Mouse (Mus musculus): ENCODE results near the gene Matn3.
"Not testable (repeated sequence)": the region's sequence is repeated elsewhere in the genome, so short reads cannot be mapped to it uniquely, and the experiment has no call there.

Gene Matn3

DNA sequence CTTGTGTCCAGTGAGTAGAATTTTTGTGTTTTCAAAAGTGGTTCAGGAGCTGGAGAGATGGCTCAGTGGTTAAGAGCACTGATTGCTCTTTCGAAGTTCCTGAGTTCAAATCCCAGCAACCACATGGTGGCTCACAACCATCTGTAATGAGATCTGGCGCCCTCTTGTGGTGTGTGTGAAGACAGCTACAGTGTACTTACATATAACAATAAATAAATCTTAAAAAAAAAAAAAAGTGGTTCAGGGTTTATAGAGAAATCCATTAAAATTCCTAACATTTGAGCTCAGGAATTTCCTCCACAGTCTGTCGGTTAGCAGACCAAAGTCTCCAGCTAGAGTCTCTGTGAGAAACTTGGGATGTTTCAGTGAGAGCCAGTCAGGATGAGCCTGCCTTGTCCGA lies 11.5 kb upstream of the Matn3 start:
- DNase-seq: not testable (repeated sequence)

- DNase-seq: no peak
Observed at GRCm38 (mm10) chr12:8939490-8939889, 8.2 kb upstream of the Matn3 start.

DNA sequence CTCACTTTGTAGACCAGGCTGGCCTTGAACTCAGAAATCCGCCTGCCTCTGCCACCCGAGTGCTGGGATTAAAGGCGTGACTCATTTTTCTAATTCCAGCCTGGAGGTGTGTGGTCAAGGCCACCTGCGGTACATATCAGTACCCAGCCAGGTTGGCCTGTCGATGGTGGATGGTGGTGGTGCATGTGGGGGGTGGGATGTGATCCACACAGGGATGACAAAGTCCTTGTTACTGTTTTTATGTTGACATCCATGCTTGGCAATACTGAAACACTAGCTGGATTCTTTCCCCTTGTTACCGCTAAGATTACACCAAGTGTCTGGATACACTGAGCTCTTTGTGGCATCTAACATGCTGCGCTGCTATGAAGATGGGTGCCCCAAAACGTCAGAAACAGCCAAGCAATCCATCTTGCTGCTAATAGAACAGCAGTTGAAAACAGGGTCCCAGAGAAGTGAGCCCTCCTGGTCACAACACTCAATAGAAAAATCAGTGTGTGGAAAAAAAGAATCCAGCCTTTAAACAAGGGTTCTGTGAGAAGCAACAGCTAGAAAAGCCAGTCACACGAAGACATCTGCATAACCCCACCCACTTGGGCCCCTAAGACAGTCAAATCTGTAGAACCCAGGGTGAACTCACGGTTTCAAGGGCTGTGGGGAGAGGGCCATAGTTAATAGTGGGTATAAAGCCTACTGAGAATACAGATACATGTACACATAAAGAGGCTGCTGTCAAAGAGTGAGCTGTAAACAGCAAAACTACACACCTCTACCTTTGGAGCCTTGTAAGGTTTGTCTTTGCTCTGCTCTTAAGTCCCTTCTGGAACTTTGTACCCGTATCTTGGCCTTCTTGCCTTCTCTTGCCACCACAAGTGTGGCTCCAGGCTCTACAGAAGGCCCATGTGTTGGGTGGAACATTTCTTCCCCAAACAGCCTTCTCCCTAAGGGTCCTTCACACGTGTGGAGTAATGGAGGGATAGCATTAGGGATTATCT lies 7.4 kb upstream of the Matn3 start:
- no peak for DNase-seq

DNA sequence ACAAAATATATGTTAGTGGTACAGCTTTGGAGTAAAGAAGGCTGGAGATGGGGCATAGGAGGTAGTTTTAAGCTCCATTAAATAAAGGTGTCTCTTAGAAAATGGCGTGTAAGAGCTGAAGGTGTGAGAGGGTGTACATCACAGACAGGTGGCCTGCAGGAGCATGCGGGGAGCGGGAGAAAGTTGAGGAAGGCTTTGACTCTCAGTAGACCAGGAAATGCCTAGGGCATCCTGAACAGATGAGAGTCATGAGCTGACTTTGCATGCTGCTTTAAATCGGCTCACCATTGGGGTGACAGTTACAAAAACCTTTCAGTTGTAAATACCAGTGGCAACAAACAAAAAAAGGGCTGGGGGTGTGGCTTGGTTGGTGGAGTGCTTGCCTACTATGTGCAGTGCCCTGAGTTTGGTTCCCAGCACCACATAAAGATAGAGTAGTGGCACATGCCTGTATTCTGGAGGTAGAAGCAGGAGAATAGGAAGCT lies 6.6 kb upstream of the Matn3 start:
- DNase-seq: no peak

- no peak for DNase-seq
Observed at GRCm38 (mm10) chr12:8941699-8942392, 5.9 kb upstream of the Matn3 start.

GRCm38 (mm10) chr12:8947163-8947562 lies 566 bp upstream of the Matn3 start:
- no peak for DNase-seq

- DNase-seq: no peak
Observed at GRCm38 (mm10) chr12:8953136-8953535, 5.4 kb downstream of the Matn3 start.

DNA sequence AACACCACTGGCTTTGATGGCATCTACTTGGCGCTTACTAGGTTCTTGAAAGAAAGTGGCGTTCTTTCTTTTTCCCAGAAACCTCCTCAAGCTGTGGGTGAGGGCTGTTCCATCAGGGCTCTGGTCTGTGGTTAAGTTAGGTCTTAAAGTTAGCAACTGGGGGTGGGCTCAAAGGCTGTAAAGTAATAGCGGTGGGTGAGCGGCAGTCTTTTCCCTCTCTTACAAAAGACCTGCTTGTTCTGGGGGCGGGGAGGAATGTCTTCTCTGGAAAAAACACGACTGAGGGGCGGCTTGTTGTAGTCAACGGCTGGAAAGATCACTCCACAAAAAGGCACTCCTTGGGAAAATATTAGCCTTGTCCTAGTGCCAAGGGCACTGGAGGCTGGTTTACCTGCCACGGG lies 6.4 kb downstream of the Matn3 start:
- DNase-seq: no peak

DNA sequence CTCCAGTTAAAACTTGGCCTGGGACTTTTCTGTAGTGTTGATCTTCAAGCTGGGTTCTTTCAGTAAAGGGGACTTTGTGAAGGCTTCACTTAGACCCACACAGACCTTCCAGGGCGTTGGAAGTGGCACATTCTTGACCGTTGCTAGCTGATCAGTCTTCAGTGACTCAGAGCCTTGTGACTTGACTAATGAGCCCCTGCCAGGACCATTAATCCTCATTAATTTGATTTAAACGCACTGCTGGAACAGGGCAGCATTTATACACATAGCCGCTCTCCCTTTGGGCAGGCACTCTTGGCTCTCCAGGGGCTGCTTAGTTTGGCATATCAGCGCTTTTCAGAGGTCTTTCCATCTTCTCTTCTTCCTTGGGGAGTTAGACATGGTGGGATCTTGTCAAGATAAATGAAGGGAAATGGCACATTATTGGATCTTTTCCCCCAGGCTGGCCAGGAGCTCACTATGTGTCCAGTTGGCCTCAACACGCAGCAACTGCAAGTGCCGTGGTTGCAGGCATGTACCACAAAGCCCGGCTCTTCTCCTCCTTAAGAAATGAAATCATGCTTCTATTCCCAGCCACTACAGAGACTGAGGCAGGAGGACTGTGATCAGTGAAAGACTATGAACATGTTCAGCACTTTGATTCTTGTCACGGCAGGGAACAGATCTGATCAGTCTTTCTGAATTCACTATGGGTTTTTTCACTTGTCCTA lies 14.0 kb downstream of the Matn3 start:
- peak; percentile 32 for DNase-seq

DNA sequence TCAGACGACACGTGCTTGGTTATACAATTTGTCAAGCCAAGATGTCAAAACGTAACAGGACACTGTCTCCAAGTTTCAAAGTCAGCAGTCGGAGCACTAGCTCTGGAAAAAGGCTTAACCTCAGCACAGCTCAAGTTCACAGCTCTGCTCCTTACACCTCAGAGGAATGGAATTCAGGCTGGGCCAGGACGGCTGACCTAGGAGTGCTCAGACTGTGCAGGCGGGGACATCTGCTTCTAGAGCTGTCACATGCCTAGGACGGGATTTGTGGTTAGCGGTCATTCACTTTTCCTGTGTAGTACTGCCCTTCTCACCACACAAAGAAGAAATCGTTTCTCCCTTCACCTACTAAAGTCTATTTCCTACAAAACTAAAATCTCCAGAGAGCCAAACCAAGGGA lies 22.1 kb downstream of the Matn3 start:
- peak; percentile 61 for DNase-seq

DNA sequence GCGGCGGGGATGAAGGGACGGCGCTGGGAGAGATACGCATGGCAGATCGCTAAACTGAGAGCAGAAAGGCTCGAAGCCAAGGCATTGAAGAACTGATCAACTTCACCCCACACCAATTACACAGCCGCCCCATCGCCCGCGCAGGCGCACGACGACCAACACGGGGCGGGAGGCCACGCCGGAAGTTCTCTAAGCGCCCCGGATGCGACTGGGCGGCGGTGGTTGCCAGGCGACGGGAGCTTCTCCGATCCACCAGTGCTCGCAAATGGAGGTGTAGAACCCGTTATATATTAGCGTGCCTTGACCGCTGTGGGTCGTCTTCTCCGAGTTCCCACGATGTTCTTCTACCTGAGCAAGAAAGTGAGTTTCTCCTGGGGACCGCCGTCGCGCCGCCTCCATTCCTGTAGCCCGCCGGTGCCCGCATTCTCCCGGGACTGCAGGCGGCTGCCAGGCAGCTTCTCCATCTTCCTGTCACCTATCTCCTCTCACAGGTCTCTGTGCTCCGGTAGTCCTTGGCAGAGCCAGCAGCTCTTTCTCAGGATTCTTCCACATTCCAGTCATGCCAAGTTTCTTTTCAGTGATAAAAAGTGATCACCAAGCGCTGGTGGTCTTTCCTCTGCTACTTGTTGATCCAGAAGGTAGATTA lies 26.2 kb downstream of the Matn3 start, which contains the start of gene Wdr35:
Gene Wdr35, plus strand, starts transcription at position 73 of the 646 bp plus-strand sequence.
- DNase-seq: peak; percentile 89

DNA sequence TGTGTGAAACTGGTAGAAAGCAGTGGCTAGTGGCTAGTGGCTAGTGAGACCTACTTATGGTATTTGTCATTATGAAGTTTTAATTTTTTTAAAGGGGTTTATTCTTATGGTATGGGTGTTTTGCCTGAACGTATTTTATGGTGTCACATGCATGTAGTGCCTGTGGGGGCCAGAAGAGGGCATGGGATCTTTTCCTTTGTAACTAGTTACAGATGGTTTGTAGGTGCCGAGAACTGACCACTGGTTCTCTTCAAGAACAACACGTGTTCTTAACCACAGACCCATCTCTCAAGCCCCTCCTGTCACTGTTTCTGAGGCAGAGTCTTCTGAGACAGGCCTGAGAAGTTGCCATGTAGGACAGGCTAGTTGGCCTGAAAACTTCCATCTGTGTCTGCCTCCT lies 27.3 kb downstream of the Matn3 start:
- DNase-seq: no peak

DNA sequence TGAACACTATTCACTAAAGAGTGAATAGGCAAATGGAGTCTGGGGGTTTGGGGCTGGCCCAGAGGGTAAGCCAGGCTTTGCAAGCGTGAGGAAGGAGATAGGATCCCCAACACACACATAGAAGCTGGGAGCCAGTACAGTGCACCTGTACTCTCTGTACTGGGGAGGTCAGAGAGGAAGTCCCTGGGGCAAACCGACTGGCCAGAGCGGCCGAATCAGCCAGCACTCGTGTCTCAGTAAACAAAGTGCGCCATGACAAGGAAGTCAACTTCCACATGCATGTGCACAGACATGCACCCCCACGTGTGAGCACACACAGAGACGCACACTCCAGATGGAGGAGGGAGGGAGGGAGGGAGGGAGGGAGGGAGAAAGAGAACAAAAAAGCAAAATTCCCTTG lies 45.5 kb downstream of the Matn3 start:
- DNase-seq: no peak

GRCm38 (mm10) chr12:8998318-8998717 lies 50.6 kb downstream of the Matn3 start:
- no peak for DNase-seq

DNA sequence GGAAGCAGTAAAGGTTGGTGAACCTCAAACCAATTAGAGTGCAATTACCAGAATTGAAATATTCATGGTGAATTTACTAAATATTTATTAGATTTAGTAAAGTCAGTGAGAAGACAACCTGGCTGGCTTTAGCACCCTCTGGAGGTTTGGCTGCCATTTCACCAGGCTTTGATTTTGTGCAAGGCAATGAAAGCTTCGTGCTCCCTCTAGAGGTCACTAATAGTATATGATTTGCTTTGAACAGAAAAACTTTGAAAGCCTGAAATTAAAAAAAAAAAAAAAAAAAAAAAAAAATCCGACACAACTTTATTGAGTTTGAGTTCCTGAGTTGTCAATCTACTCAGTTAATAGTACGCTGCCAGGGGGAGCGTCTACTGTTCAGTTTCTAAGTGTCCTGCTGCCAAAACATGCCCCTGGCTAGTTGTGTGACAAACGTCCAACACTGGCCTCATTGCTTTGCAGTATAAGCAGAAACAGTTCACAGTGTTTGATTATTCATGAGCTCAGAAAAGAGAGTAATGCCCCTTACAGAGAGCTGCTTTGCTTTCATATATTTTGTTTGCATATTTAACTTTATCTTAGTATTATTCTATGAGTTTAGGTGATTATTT lies 54.4 kb downstream of the Matn3 start:
- DNase-seq: peak; percentile 80

DNA sequence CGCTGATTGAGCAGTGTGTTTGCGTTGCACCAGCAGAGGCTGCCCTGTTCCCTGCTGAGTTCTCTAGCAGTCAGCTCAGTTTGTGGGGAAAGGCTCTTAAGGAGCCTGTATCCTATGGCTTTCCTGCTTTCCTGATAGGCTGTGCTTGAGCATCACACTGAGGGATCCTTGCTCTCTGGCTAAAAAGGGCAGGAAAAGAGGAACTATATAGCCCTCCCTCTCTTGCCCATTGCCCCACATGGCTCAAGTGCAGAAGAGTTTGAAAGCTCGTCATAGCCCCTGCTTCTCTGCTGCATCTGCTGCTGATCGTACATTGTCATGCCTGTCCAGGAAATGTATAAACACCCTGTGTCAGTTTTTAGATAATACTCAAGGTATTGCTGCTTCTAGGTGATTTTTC lies 59.4 kb downstream of the Matn3 start:
- DNase-seq: no peak

- no peak for DNase-seq
Observed at GRCm38 (mm10) chr12:9007811-9008210, 60.1 kb downstream of the Matn3 start.

GRCm38 (mm10) chr12:9010311-9010710 lies 62.6 kb downstream of the Matn3 start:
- no peak for DNase-seq

DNA sequence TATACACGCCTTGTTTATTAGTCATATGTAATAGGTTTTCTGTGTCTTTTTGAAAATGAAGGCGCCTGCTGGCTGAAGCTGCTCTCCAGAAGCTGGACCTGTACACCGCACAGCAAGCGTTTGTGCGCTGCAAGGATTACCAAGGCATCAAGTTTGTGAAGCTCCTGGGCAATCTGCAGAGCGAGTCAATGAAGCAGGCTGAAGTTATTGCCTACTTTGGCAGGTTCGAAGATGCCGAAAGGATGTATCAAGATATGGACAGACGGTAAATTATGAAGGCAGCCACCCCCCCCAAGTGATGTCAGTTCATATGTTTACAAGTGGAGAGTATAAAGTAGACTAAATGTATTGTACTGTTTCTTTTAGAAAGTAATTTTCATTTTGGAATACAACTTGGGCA lies 68.6 kb downstream of the Matn3 start:
- DNase-seq: no peak

DNA sequence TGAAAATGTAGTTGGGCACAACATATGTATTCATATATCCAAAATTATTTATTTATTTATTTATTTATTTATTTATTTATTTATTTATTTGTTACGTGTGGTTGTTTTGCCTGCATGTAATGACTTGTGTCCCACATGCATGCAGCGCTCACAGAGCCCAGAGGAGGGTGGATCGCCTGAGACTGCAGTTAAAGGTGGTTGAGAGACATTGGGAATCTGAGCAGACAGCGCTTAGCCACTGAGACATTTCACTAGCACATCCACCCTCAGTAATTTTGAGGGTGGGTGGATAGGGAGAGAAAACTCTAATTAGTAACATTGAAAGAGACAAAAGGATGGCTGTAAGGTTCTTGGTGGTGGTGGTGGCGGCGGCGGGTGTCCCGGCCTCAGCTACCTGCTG lies 72.7 kb downstream of the Matn3 start:
- no peak for DNase-seq

- no peak for DNase-seq
Observed at GRCm38 (mm10) chr12:9020986-9021385, 73.3 kb downstream of the Matn3 start.

Data from kidney, adult 9 months (tissue).